Mouse (Mus musculus) neutrophil, adult 5-6 weeks (primary cell): Measurements from ENCODE around the gene C1qb. TPM values are rescaled to one million over a fixed set of nuclear protein-coding genes. Genes with fewer than 3 reads are reported as not detected.

Source experiments
- ATAC-seq: fragments of 151-379, 151-347 bp; 2 replicates; pipeline ENCODE4 v1.8.0; 2017; ENCODE audit warnings: mild to moderate bottlenecking, moderate TSS enrichment; ENCODE audit not compliant: insufficient number of reproducible peaks, poor library complexity, low FRiP score, severe bottlenecking; ENCODE audit errors: extremely low read depth
- total RNA-seq: library from RNA; stranded (forward); fragments of 200-1000 nt; gene quantifications from 2 replicates; pipeline ENCODE4 v1.2.3, GENCODE M21; 2017

The C1qb gene
- total RNA-seq, 1 experiment from 2014 or later, result not detected

DNA sequence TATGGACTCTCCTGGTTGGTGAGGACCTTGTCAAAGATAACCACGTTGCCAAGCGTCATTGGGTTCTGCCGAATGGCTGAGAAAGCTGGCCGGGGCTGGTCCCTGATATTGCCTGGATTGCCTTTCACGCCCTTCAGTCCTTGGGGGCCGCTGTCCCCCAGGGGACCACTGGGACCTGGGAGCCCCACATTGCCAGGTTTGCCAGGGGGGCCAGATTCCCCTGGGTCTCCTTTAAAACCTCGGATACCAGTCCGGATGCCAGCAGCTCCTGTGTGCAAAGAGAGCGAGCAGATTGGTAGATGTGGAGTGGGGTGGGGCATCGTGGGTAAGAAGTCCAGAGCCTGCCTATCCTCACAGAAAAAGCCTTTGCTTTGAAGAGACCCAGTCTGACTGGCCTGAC lies 10.5 kb upstream of the C1qb start:
- ATAC-seq, result no peak

DNA sequence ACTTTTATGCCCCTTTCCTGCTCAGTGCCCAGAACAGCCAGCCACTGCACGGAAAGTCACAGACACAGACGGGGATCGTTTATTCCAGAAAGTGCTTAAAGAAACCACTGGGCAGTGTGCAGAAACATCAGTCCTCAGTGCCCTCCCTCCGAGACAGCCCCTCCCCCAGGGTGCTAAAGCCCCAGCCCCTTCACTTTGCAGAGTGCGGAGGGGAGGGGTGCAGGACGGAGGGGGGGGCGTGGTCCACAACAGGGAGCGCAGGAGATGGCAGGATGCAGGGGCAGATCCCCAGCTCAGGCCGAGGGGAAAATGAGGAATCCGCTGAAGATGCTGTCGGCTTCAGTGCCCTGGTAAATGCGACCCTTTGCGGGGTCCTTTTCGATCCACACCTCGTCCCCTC lies 9.9 kb upstream of the C1qb start:
- ATAC-seq, result no peak

DNA sequence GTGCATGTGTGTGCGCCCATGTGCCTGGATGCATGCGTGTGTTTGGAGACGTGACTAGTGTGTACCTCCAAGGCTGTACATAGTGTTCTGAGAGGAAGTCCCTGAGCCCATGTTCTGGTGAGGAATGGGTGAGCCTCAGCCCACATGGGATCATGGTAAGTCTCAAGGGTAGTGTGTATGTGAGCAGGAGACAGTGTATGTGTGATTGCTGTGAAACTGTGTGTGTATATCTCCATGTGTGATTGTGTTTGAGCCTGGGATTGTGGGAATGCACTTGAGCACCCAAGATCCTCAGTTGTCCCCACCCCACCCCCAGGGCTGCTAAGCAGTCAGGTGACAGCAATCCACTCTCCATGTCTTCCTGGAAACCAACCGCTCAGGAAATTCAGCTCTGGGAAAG lies 8.8 kb upstream of the C1qb start:
- ATAC-seq, result no peak

DNA sequence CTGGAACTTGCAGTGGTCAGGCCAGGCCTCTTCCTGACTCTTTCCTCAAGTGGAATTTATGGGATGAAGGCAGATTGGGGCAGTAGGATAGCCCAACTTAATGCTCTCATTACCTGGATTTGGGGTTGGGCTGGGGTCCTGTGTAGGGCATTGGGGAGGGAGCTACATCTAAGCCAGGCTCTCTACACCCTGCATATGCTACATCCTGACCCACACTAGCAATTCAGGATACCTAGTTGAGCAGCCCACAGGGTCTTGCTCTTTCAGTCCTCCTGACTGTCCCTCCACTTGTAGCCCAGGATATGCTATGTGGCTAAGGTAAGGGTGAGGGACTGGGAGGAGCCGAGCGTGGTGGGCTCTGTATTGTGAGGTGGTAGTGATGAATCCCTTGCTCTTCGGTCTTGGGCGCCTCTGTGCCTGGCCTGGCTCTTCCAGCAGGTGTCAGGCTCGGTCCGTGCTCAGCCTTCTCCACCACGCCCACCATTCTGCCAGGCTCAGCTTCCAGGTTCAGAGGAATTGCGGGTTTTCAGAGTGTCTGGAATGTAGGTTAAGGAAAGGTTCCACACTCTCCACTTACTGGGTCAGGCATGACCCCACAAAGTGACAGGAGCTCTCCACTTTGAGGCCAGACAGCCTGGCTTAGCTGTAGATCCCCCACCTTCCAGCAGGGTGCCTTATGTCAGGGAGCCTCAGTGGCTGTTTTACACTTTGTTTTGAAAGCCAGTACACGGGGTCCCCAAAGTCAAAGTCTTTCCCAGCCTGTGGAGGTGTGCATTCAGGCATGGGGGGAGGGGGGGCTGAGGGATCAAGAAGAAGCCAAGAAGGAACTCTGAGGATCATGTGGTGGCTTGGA lies 7.9 kb upstream of the C1qb start:
- ATAC-seq, result no peak

DNA sequence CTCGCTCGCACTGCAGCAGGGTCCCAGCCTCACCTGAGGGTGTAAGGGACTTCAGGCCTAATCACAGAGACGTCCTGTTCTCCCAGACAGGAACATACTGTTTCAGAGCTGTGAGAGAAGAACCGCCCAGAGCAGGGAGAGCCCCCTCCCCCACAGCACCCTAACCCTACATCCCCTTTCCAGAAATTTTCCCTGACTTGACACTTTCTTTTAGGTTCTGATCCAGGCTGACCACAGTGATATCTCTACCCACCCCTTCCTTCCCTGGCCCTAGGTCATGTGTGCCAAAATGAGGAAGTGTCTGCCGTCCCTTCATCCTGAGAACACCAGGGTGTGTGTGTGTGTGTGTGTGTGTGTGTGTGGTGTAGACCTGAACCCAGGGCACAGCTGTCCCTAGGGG lies 6.8 kb upstream of the C1qb start, which contains the start of gene C1qc:
Gene C1qc (minus strand): TSS at position 255 of the 400 bp plus-strand sequence.
- ATAC-seq, result no peak

DNA sequence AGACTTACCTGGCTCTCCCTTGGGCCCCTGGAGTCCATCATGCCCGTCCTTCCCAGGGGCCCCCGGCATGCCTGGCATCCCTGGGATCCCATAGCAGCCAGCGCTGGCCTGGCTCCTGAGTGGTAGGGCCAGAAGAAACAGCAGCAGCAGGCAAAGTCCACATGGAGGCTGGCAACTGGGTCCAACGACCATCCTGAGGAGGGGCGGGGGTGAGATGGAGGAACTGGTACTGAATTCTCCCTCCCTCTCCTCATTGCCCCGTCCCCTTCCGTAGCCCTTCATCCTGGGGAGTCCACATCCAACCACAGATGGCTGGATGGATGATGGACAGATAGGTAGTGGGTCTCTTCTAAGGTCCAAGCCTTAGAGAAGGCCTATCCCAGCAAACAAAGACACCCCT lies 6.4 kb upstream of the C1qb start:
- ATAC-seq, result no peak

DNA sequence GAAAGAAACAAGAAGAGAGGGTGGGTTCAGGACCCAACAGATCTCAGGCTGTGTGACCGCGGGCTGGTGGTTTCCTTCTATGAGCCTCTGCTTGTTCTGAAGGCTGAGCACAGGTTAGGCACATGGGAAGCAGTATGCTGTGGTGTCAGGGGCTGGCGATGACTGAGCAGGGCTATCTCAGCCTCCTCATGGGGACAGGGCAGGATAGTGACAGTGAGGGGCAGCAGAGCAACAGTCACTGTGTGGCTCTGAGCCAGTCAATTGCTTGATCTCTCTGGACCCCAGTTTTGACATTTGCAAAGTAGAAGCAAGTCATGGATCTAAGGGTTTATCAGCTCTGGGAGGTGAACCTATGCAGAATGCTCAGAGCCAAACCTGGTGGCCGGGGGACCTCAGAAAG lies 5.1 kb upstream of the C1qb start:
- ATAC-seq, result no peak

DNA sequence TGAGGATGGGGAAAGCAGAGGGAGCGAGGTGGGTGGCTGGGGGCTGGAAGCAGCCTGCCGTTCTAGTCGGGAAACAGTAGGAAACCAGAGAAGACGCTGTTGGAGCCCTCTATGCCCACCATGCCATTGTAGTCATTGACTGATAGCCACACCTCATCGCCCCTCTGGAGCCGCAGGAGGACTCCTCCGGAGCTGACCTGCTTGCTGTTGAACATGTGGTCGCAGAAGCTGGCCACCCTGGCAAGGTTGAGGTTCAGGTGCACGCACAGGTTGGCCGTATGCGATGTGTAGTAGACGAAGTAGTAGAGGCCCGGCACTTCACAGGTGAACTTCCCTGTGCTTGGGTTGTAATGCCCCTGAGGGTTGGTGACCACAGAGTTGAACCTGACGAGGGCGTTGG lies 4.0 kb upstream of the C1qb start:
- ATAC-seq, result no peak

DNA sequence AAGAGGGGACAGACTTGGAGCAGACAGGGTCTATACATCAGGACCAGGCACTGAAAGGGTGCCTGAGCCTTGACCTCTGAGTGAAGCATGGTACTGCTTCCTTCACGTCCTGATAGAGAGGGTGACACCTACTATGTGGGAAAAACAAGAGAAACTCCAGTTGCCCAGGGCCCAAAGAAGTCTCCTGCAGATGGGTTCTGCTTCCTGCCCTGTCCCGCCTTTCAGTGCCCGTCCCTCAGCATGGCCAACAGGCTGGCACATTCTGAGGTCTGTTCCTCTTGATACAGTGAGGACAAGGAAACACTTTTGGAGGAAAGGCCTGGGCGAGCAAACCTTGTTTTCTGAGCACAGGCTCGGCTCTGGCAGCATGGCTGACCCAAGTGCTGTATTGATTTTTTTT lies 1.7 kb upstream of the C1qb start:
- ATAC-seq, result no peak

DNA sequence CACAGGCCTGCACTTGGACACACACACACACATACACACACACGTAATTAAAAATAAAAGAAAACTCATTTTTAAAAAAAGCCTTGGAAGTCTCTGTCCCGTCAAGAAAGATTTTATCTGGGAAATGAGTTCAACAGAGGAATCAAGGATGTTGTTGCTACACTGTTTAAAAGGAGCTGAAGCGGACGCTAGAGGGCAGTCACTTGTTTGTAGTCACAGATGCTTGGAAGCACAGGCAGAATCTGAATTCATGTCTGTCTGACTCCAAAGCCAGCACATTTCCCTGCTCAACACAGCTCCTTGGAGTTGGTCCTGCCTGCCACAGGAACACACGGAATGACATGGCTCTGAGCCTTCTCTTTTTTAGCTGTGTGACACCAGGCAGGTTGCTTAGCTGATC lies 7.4 kb downstream of the C1qb start:
- ATAC-seq, result no peak

DNA sequence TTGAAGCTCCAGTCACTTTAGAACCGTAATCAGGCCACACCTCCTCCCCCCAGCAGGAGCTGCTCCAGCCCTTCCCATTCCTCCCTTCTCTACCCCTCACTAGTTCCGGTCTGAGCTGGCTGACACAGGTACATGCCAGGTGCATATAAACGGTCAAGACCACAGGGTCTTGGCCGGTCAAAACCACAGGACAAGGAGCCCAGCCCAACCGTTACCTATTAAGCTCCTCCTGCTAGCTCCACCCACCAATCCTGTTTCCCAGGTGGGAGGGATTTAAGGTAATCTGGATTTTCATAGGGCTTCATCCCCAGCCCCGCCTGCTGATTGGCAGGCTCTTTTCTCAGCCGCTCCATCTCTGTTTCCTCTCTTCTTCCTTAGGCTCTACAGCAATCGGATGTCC lies 7.8 kb downstream of the C1qb start:
- no peak for ATAC-seq

DNA sequence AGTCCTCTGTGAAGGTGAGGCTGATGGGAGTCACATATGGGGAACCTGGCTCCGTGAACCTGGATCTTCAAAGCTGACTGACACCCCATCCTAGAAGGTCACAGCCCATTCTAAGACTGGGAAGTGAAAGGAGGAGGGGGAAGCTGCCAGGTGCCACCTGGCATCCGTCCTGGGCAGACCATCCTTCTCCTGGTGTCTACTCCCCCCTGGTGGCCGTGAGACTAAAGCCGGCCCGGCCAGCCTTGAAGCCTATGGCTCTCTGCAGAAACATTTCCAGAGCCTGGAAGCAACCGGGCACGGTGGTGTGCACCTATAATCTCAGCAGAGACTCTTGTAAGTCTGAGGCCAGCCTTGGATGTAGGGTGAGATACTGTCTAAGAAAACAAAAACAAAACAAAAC lies 9.0 kb downstream of the C1qb start:
- no peak for ATAC-seq

DNA sequence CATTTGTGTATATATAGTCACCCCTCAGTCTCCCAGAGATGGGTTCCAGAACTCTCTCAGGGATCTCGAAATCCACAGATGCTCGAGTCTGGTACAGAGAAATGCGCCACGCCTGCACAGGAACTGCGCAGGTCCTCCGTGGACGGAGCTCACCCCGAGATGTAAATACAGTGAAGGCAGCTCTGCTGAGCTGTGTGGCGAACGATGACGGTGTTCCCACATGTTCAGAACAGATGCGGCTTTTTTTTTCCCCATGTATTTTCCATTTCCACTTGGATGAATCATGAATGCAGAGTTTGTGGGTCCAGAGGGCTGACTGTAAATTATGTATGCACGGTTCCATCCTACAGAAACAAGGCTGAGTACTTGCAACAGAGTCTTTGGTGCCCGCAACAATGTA lies 11.0 kb downstream of the C1qb start:
- ATAC-seq, result no peak

DNA sequence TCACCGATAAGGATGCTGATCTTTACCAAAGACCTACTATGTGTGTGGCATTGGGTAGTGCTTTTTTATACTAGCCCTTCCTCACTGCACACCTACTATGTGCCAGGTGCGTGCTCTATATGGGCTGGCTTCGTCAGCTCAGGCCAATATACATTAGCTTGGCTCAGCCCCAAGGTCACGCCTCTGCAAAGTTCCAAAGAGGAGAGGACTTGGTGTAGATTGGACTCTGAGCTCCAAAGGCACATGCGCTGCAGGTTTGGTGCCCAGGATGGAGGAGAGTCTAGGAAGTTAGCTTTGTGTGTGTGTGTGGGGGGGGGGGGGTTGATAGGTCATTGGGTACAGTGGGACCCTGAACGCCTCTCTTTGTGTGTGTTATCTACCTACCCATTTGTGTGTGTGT lies 17.6 kb downstream of the C1qb start:
- no peak for ATAC-seq

DNA sequence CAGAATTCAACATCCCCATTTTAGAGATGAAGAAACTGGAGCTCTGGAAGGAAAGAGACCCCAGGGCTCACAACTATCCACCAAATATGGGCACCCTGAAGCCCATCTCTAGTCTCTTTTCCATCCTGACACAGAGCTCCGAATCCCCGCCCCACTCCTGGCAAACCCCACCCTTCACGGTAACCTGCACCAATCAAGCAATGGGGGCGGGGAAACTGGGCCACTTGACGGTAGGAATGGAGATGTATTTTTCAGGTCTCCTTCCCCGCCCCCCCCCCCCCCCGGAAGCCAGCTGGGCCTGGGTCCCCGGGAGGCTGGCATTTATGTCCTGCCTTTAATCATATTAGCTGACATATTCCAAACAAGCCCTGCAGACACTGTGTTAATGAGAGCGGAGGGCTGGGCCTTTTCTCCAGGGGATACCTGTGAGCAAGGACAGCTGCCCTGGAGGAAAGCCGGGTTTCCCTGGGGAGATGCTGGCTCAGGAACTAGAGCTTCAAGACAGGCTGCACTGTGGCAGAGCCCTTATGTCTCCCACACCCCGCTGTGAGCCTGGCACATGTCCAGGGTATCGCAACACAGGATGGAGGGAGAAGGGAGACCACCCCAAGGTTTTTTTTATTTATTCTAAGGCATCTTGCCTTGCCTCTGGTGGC lies 18.2 kb downstream of the C1qb start:
- no peak for ATAC-seq

DNA sequence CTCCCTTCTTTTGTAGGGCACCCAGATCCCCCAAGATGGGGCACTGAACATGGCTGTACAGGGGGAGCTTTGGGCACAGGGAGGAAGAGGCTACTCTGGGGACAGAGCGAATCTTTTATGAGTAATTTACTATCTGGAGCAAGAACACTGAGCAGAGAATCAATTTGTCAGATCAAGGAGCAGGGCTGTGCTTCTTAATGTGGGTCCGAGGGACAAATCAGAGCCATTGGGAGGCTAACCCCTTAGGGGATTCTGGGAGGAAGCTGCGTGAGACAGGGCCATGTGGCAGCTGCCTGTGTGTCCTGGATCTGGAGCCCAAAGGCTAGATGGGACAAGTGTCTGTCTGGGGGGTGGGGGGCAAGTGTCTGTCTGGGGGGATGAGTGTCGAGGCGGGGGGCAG lies 20.5 kb downstream of the C1qb start:
- ATAC-seq, result no peak

DNA sequence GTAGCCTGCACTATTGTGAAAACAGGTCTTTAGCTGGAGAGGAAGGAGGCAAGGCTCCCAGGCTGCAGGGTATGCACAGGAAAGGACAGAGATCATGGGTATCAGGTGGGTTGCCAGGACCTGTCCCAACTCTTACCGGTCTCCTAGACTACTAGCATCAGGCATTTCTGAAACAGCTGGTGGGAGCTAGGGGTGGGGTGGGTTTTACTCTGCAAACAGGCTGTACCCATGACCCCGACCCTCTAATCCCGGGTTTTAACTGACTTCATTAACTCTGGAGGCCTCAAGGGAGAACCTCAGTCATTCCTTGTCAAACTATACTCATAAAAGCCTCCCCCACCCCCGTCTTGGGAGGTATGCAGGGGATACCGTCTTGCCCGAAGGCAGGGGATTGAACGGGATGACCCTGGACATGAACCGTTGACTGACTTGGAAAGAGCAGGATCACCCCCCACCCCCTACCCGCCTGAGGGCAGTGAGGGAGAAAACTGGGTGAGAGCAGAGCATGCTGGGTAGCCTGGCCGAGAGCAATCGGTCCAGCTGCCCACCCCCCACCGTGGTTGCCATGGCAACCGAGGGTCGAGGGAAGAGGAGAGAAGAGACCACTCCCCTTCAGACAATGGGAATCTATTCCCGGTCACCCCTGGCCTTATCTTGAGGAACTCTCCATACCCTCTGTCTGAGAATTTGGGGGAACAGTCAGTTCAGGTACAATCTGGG lies 21.1 kb downstream of the C1qb start:
- no peak for ATAC-seq

DNA sequence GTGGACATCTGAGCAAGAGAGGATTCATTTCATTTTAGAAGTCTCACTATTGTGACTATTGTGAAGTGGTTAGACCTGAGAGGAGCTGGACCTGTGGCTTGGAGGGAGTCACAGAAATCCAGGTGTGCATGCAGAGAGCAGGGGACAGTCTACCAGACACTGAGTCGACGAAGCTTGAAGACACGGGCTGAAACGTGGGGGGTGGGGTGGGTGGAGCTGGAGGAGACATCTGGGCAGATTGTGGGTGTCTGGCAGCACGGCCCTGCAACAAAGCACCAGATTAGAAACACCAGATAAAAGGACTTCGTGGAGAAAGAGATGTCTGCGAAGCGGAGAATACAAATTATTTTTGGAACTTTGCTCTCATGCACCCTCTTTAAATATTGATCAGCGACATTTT lies 22.5 kb downstream of the C1qb start:
- ATAC-seq, result no peak

DNA sequence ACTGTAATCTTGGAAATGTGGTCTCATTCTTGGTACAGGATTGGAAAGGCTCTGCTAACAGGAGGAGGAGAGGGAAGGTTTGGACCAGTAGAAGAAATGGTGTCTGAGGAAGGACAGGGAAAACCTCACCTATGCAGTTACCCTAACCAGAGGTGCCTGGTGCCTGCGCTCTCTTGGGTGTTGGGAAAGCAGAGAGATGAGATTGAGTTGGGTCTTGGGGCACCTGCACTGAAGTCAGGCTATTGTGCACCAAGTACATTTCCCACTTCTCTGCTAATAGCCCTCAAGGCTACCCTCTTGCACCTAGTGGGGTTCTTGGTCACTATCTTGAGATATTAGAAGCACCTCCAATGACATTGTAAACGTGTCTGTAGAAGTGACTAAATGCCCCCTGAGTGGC lies 23.6 kb downstream of the C1qb start:
- ATAC-seq, result no peak

DNA sequence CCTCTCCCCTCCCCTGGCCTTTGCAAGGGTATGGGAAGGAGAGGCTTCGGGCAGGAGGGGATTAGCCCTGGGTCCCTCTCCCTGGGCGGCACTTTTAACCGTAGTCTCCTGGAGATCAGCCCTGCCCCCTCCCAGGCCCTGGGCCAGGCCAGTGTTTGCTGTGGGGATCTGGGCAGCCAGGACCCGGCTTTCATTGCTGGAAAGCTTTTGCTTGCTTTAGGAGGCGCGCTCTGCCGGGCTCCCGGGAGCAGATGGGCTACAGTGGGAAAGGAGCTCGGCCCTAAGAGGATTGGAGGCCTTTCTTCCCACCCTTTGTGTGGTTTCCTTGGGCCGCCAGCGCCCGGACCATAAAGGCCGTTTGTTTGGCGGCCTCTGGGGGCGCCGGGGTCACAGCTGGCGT lies 24.2 kb downstream of the C1qb start:
- no peak for ATAC-seq
